Mouse (Mus musculus): Measurements from ENCODE around the gene Agbl2.

DNA sequence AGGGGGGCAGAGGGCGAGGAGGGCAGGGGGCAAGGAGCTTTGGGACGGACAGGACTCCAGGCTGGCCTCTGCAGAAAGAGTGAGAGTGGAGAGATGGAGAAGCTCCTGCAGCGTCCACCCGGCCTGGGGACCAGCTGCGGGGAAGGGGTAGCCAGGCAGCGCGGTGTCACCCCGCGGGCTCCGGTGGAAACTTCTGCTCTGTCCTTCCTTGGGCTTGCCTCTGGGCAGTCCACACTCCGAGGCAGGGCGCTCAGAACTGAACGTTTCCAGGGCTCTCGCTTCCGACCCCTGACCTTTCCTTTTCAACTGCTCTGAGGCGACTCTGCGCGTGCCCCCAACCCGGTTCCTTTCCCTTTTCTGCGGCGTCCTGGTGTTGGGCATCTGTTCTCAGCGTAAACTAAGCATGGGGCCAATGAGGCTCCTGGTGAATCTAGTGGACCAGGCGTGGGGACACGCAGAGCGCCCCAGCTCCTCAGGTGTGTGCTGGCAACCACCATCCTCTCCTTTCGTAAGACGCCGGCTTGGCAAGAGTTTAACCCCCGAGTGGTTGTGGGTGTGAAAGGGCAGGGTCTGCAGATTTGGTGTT, 467 bp downstream of the Agbl2 start:
- TF ChIP-seq CTCF (IDR thresholded peaks at IDR 0.05) (no peak), POLR2A (IDR thresholded peaks at IDR 0.05; ENCODE audit: insufficient read depth, low read depth, low read length) (no peak), EP300 (IDR thresholded peaks at IDR 0.05; ENCODE audit: insufficient read depth, low read depth, low read length) (no peak)

Measured in heart, adult 2 months (tissue).